12 mouse cellular contexts compared by ENCODE assay signal in the genomic region with DNA sequence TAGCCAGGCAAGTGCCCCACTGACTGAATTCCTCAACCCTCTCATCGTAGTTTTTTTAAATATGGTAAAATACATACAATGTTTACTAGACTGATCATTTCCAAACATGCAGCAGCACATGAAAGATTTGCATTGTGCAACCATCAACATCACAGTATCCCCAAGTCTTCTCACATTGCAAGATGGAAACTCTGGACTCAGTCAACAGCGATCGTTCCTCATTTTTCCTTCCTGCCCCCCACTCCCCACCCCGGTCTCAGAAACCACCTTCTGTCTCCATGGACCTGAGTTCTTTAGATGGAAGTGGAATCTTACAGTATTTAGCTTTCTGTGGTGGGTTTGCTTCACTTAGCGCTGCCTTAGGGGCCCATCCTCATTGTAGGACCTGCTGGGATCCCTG. TPM values are rescaled to one million over a fixed set of nuclear protein-coding genes. Genes with fewer than 3 reads are reported as not detected.
"Had no signal": no experiment of that assay in that cellular context is flagged by ENCODE, and none has a peak within 500 bp of the region (broad histone marks: within the 10 kb centered on the region; RNA-seq: fewer than 3 reads in every experiment).

No protein-coding gene starts in this region.

- H3K36me3 ChIP-seq: intestine, embryonic 15.5 days; limb, embryonic 15.5 days; liver, embryonic 12.5 days; midbrain, embryonic 13.5 days; neural tube, embryonic 15.5 days had no signal

- H3K4me2 ChIP-seq: intestine, embryonic 15.5 days; limb, embryonic 15.5 days; liver, embryonic 12.5 days; midbrain, embryonic 13.5 days; neural tube, embryonic 15.5 days had no signal

- H3K9ac ChIP-seq: intestine, embryonic 15.5 days; limb, embryonic 15.5 days; liver, embryonic 12.5 days; midbrain, embryonic 13.5 days; neural tube, embryonic 15.5 days had no signal

- DNase-seq: kidney, adult 18-20 months; kidney, postnatal 10 days; lung, postnatal 4 days; thymus, postnatal 14 days had no signal

- H3K27ac ChIP-seq: intestine, embryonic 15.5 days; limb, embryonic 15.5 days; liver, embryonic 12.5 days; midbrain, embryonic 13.5 days; neural tube, embryonic 15.5 days; stomach, postnatal 0 days had no signal

- H3K4me3 ChIP-seq: intestine, embryonic 15.5 days; limb, embryonic 15.5 days; liver, embryonic 12.5 days; midbrain, embryonic 13.5 days; myocyte; neural tube, embryonic 15.5 days had no signal

- H3K9me3 ChIP-seq: intestine, embryonic 15.5 days; limb, embryonic 15.5 days; liver, embryonic 12.5 days; midbrain, embryonic 13.5 days; neural tube, embryonic 15.5 days had no signal

- H3K4me1 ChIP-seq: intestine, embryonic 15.5 days; limb, embryonic 15.5 days; midbrain, embryonic 13.5 days; neural tube, embryonic 15.5 days had no signal

- H3K27me3 ChIP-seq: intestine, embryonic 15.5 days; limb, embryonic 15.5 days; liver, embryonic 12.5 days; midbrain, embryonic 13.5 days; neural tube, embryonic 15.5 days had no signal

- ATAC-seq: intestine, embryonic 15.5 days; liver, embryonic 12.5 days; lung, postnatal 0 days; midbrain, embryonic 13.5 days had no signal

RNA-seq across cellular contexts. Expression of gene Cd86, which starts 34.3 kb away (rescaled TPM):
- polyA plus RNA-seq: myocyte had no signal
